Mouse (Mus musculus) testis, adult 2 months (tissue): ENCODE measurements around the gene Lrrk1.

ENCODE experiments used
- CTCF ChIP-seq: fragments of 200-500 bp; IDR thresholded peaks from 2 replicates; pipeline ENCODE4 v1.5.1; 2012; ENCODE audit warnings: low read depth, mild to moderate bottlenecking, inconsistent platforms, low read length, moderate library complexity; ENCODE audit not compliant: control insufficient read depth, insufficient read depth, insufficient replicate concordance
- POLR2A ChIP-seq: fragments of 200-500 bp; IDR thresholded peaks from 2 replicates; pipeline ENCODE4 v1.6.1; 2012; ENCODE audit warnings: low read depth, mild to moderate bottlenecking, inconsistent platforms, low read length, moderate library complexity; ENCODE audit not compliant: control insufficient read depth

GRCm38 (mm10) chr7:66358461-66358860 is 29.7 kb downstream of the Lrrk1 start:
- TF ChIP-seq CTCF, result no peak
- no peak for TF ChIP-seq POLR2A
